Mouse (Mus musculus): ENCODE results near the gene Gm9817.

DNA sequence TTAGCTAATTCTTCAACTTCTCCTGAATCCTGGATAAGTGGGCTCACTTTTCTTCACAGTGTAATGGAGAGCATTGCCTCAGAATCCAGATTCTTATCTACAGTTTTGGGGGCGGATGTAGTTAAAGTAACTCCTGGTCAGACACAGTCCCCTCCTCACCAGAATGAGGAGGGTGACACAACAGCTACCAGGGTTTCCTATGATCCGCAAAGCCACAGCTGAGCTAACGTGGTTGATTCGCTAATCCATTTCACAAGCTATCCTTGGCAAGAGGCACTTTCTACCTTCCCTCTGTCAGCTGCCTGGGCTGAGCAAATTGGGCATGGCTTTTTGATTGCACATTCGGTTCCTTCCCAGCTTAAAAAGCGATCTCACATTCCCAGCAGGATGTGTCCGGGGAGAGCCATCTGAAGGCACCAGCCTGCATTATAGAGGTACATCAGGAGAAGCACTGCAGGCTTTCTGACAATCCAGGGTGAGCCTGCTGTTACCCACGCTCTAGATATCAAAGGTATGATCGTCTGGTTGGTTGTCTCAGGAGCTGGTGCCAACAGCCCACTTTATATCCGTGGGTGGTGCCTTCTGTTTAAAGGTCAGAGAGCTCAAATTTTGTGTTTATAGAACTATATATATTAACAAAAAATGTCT is 21.2 kb downstream of the Gm9817 start:
- no peak for TF ChIP-seq USF1 (IDR thresholded peaks at IDR 0.05; ENCODE audit: low read depth)
- TF ChIP-seq MYOG (IDR thresholded peaks at IDR 0.05; ENCODE audit: control insufficient read depth, extremely low read depth, insufficient read length) = no peak
- no peak for TF ChIP-seq CTCF (IDR thresholded peaks at IDR 0.05; ENCODE audit: control insufficient read depth, insufficient read depth, insufficient read length)
